Mouse (Mus musculus): ENCODE results near the gene Cttn.

DNA sequence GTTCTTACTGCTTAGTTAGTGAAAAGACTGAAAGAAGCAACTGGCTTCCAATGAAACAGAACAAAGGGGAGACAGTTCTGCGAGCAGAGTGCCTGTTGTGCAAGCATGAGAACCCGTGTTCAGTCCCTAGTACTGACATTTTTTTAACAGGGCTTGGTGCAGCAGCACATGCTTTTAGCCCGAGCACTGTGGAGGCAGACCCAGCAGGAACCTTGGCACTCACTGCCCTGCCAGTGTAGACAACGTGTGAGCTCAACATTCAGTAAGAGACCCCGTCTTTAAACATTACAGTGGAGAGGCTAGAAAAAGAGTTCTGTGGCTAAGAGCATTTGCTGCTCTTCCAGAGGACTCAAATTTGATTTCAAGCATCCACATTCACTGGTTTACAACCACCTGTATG, 45.9 kb upstream of the Cttn start:
- TF ChIP-seq CTCF (IDR thresholded peaks at IDR 0.05; ENCODE audit: insufficient read depth, low read depth, low read length) (no peak), POLR2A (IDR thresholded peaks at IDR 0.05; ENCODE audit: insufficient read depth, low read depth, low read length) (no peak)

All from olfactory bulb, adult 2 months (tissue).